Mouse (Mus musculus) liver, embryonic 13.5 days (tissue): ENCODE measurements around the gene Acap2. TPM values are rescaled to one million over a fixed set of nuclear protein-coding genes. Genes with fewer than 3 reads are reported as not detected.

Experiments
- ATAC-seq: fragments of 200-750 bp; cut with Nextera tagmentation; 2 replicates; pipeline ENCODE4 v1.8.0; 2017; ENCODE audit warnings: low read depth, mild to moderate bottlenecking, moderate number of reproducible peaks, moderate library complexity
- DNase-seq: peaks from one replicate; pipeline ENCODE4 v3.0.0; 2022
- H3K27ac ChIP-seq: fragments of 300-500 bp; sonication (generic); 2 replicates; pipeline ENCODE4 v1.5.1; 2015; ENCODE audit warnings: moderate library complexity, mild to moderate bottlenecking, inconsistent platforms
- H3K27me3 ChIP-seq: fragments of 300-500 bp; sonication (generic); 2 replicates; pipeline ENCODE4 v1.6.1; 2015; ENCODE audit warnings: mild to moderate bottlenecking, inconsistent platforms
- H3K36me3 ChIP-seq: fragments of 300-500 bp; sonication (generic); 2 replicates; pipeline ENCODE4 v1.6.1; 2015; ENCODE audit warnings: mild to moderate bottlenecking, inconsistent platforms
- H3K4me1 ChIP-seq: fragments of 300-500 bp; sonication (generic); replicated peaks from 2 replicates; pipeline ENCODE4 v1.6.1; 2015; ENCODE audit warnings: inconsistent platforms
- H3K4me2 ChIP-seq: fragments of 300-500 bp; sonication (generic); 2 replicates; pipeline ENCODE4 v1.6.1; 2015; ENCODE audit warnings: inconsistent platforms, mild to moderate bottlenecking, moderate library complexity
- H3K4me3 ChIP-seq: fragments of 300-500 bp; sonication (generic); replicated peaks from 2 replicates; pipeline ENCODE4 v1.5.1; 2015; ENCODE audit warnings: mild to moderate bottlenecking, inconsistent platforms
- H3K9ac ChIP-seq: fragments of 300-500 bp; sonication (generic); 2 replicates; pipeline ENCODE4 v1.6.1; 2015; ENCODE audit warnings: mild to moderate bottlenecking, inconsistent platforms
- H3K9me3 ChIP-seq: fragments of 300-500 bp; sonication (generic); replicated peaks from 2 replicates; pipeline ENCODE4 v1.6.1; 2016; ENCODE audit warnings: inconsistent platforms
- WGBS: fragments of 180-500 bp; shearing (Covaris S2); methylation state at CpG from one replicate; pipeline ENCODE4 v1.1.7; 2015; ENCODE audit not compliant: insufficient replicate concordance; 5-methylcytosine and 5-hydroxymethylcytosine counted together
- polyA plus RNA-seq: library from polyadenylated mRNA; unstranded; fragments of >200 nt; fragmentation: Nextera tagmentation; extraction: Ambion mirVana; gene quantifications from 2 replicates; pipeline ENCODE4 v1.2.1, GENCODE M21; 2015

The Acap2 gene
- polyA plus RNA-seq, 1 experiment from 2014 or later = 5.8 TPM

- Histone ChIP-seq H3K36me3 (peaks cover 13% of the 10 kb centered on the region), H3K4me3 (no peak overlapping the region), H3K9me3 (no peaks in the 10 kb centered on the region), H3K27ac (no peak overlapping the region), H3K4me1 (no peaks in the 10 kb centered on the region), H3K4me2 (no peak overlapping the region), H3K27me3 (no peaks in the 10 kb centered on the region), H3K9ac (no peak overlapping the region)
- ATAC-seq (no peak), DNase-seq (no peak)
- WGBS = 71% methylated on average over 8 of the region's 8 CpGs
These were observed 65.5 kb downstream of the Acap2 start for GRCm38 (mm10) chr16:31135519-31135918.

- 68% methylated on average over 5 of the region's 5 CpGs for WGBS
- no peak for DNase-seq
- no peak for ATAC-seq
- H3K4me3 ChIP-seq = no peak overlapping the region
- H3K4me1 ChIP-seq = no peaks in the 10 kb centered on the region
- no peaks in the 10 kb centered on the region for H3K27me3 ChIP-seq
- H3K9ac ChIP-seq = no peak overlapping the region
- H3K9me3 ChIP-seq = no peaks in the 10 kb centered on the region
- H3K4me2 ChIP-seq = no peak overlapping the region
- H3K27ac ChIP-seq = no peak overlapping the region
- peaks cover 27% of the 10 kb centered on the region for H3K36me3 ChIP-seq
These were observed 69.5 kb downstream of the Acap2 start for GRCm38 (mm10) chr16:31131531-31131930.

GRCm38 (mm10) chr16:31128116-31128515 is 72.9 kb downstream of the Acap2 start:
- 74% methylated on average over 5 of the region's 5 CpGs for WGBS
- Histone ChIP-seq H3K4me3 (no peak overlapping the region), H3K9ac (no peak overlapping the region), H3K27me3 (no peaks in the 10 kb centered on the region), H3K4me2 (no peak overlapping the region), H3K9me3 (no peaks in the 10 kb centered on the region), H3K4me1 (no peaks in the 10 kb centered on the region), H3K36me3 (peaks cover 29% of the 10 kb centered on the region; the same call in 1 of the 2 replicates), H3K27ac (no peak overlapping the region)
- DNase-seq (no peak), ATAC-seq (no peak)

GRCm38 (mm10) chr16:31124991-31125390 is 76.1 kb downstream of the Acap2 start:
- no peak overlapping the region for H3K4me2 ChIP-seq
- H3K36me3 ChIP-seq = peaks cover 29% of the 10 kb centered on the region; the same call in 1 of the 2 replicates
- no peaks in the 10 kb centered on the region for H3K9me3 ChIP-seq
- no peak overlapping the region for H3K9ac ChIP-seq
- ATAC-seq = no peak
- no peaks in the 10 kb centered on the region for H3K27me3 ChIP-seq
- no peaks in the 10 kb centered on the region for H3K4me1 ChIP-seq
- no peak overlapping the region for H3K4me3 ChIP-seq
- DNase-seq = no peak
- H3K27ac ChIP-seq = no peak overlapping the region
- WGBS = 78% methylated on average over 5 of the region's 5 CpGs

- H3K9ac ChIP-seq = no peak overlapping the region
- 85% methylated on average over 6 of the region's 6 CpGs for WGBS
- no peak overlapping the region for H3K27ac ChIP-seq
- H3K9me3 ChIP-seq = no peaks in the 10 kb centered on the region
- H3K27me3 ChIP-seq = no peaks in the 10 kb centered on the region
- no peak overlapping the region for H3K4me3 ChIP-seq
- ATAC-seq = no peak
- H3K4me1 ChIP-seq = no peaks in the 10 kb centered on the region
- DNase-seq = no peak
- H3K4me2 ChIP-seq = no peak overlapping the region
- H3K36me3 ChIP-seq = peaks cover 13% of the 10 kb centered on the region; the same call in 1 of the 2 replicates
These were observed 79.4 kb downstream of the Acap2 start for GRCm38 (mm10) chr16:31121612-31122011.

GRCm38 (mm10) chr16:31113596-31113995 is 87.4 kb downstream of the Acap2 start:
- Histone ChIP-seq H3K36me3 (peaks cover 31% of the 10 kb centered on the region), H3K27me3 (no peaks in the 10 kb centered on the region), H3K9me3 (0 out of 2 replicates have a peak, but pooled peaks cover 2% of the 10 kb centered on the region), H3K9ac (no peak overlapping the region), H3K4me1 (no peaks in the 10 kb centered on the region), H3K4me2 (no peak overlapping the region), H3K4me3 (no peak overlapping the region), H3K27ac (no peak overlapping the region)
- no peak for DNase-seq
- ATAC-seq = no peak

- H3K4me2 ChIP-seq = no peak overlapping the region
- no peak overlapping the region for H3K27ac ChIP-seq
- H3K4me1 ChIP-seq = no peaks in the 10 kb centered on the region
- no peak overlapping the region for H3K4me3 ChIP-seq
- peaks cover 28% of the 10 kb centered on the region for H3K36me3 ChIP-seq
- no peak for DNase-seq
- H3K9ac ChIP-seq = no peak overlapping the region
- ATAC-seq = no peak
- H3K9me3 ChIP-seq = no peaks in the 10 kb centered on the region
- no peaks in the 10 kb centered on the region for H3K27me3 ChIP-seq
- 77% methylated on average over 2 of the region's 2 CpGs for whole genome bisulfite sequencing
These were observed 99.7 kb downstream of the Acap2 start for GRCm38 (mm10) chr16:31101352-31101751.

- H3K36me3 ChIP-seq = peaks cover 32% of the 10 kb centered on the region
- H3K27ac ChIP-seq = no peak overlapping the region
- no peak overlapping the region for H3K9ac ChIP-seq
- no peaks in the 10 kb centered on the region for H3K4me1 ChIP-seq
- 78% methylated on average over 1 of the region's 1 CpGs for WGBS
- no peaks in the 10 kb centered on the region for H3K9me3 ChIP-seq
- ATAC-seq = no peak
- no peak for DNase-seq
- H3K27me3 ChIP-seq = no peaks in the 10 kb centered on the region
- H3K4me2 ChIP-seq = no peak overlapping the region
- H3K4me3 ChIP-seq = no peak overlapping the region
These were observed 101.1 kb downstream of the Acap2 start for GRCm38 (mm10) chr16:31099906-31100305.

GRCm38 (mm10) chr16:31094036-31094435 is 107.0 kb downstream of the Acap2 start:
- Histone ChIP-seq H3K9ac (no peak overlapping the region), H3K36me3 (peaks cover 8% of the 10 kb centered on the region; the same call in 1 of the 2 replicates), H3K27ac (no peak overlapping the region), H3K9me3 (no peaks in the 10 kb centered on the region), H3K4me3 (no peak overlapping the region), H3K4me2 (no peak overlapping the region), H3K4me1 (no peaks in the 10 kb centered on the region), H3K27me3 (no peaks in the 10 kb centered on the region)
- DNase-seq = no peak
- ATAC-seq = no peak
- WGBS = 78% methylated on average over 6 of the region's 6 CpGs

GRCm38 (mm10) chr16:31093186-31093585 is 107.9 kb downstream of the Acap2 start:
- Histone ChIP-seq H3K9me3 (no peaks in the 10 kb centered on the region), H3K27me3 (no peaks in the 10 kb centered on the region), H3K4me3 (no peak overlapping the region), H3K9ac (no peak overlapping the region), H3K4me1 (no peaks in the 10 kb centered on the region), H3K4me2 (no peak overlapping the region), H3K27ac (no peak overlapping the region), H3K36me3 (peaks cover 6% of the 10 kb centered on the region; the same call in 1 of the 2 replicates)
- DNase-seq (no peak), ATAC-seq (no peak)
- WGBS = 79% methylated on average over 9 of the region's 9 CpGs

- no peaks in the 10 kb centered on the region for H3K9me3 ChIP-seq
- 68% methylated on average over 6 of the region's 6 CpGs for WGBS
- peaks cover 24% of the 10 kb centered on the region for H3K4me1 ChIP-seq
- no peak overlapping the region for H3K27ac ChIP-seq
- no peak for ATAC-seq
- H3K27me3 ChIP-seq = no peaks in the 10 kb centered on the region
- H3K4me3 ChIP-seq = 0 out of 2 replicates have a peak overlapping the region, but pooled peaks have one; percentile 75
- H3K9ac ChIP-seq = no peak overlapping the region
- H3K36me3 ChIP-seq = peaks cover 3% of the 10 kb centered on the region; the same call in 1 of the 2 replicates
- DNase-seq = no peak
- H3K4me2 ChIP-seq = peak overlapping the region; percentile 99; the same call in 1 of the 2 replicates
These were observed 119.2 kb downstream of the Acap2 start for GRCm38 (mm10) chr16:31081891-31082290.

- Histone ChIP-seq H3K36me3 (peaks cover 3% of the 10 kb centered on the region; the same call in 1 of the 2 replicates), H3K27me3 (no peaks in the 10 kb centered on the region), H3K9ac (peak within 1 kb of the TSS; percentile 79), H3K4me2 (peak within 1 kb of the TSS; percentile 99), H3K27ac (peak within 1 kb of the TSS; percentile 80), H3K4me1 (peaks cover 24% of the 10 kb centered on the region), H3K4me3 (peak within 1 kb of the TSS; percentile 75), H3K9me3 (no peaks in the 10 kb centered on the region)
- ATAC-seq (peak; percentile 97), DNase-seq (peak; percentile 89)
- under 1% methylated on average over 54 of the region's 54 CpGs for WGBS
These were observed 119.8 kb downstream of the Acap2 start, which contains the start of gene Xxylt1 for GRCm38 (mm10) chr16:31081125-31081664. Gene Xxylt1, minus strand, starts transcription at chr16:31081432.
